Mouse (Mus musculus): ENCODE data around the gene Asb15. TPM values are rescaled to one million over a fixed set of nuclear protein-coding genes. Genes with fewer than 3 reads are reported as not detected.

Asb15 gene
- total RNA-seq, 2 experiments from 2014 or later: 62.3 to 70.5 TPM

GRCm38 (mm10) chr6:24607531-24607930 lies 79.6 kb downstream of the Asb15 start:
- DNase-seq: no peak

GRCm38 (mm10) chr6:24608129-24608528 lies 80.2 kb downstream of the Asb15 start:
- no peak for DNase-seq

- DNase-seq: no peak
Measured at GRCm38 (mm10) chr6:24608682-24609081, 80.7 kb downstream of the Asb15 start.

GRCm38 (mm10) chr6:24609531-24609930 lies 81.6 kb downstream of the Asb15 start:
- DNase-seq: no peak

- DNase-seq: no peak
Measured at GRCm38 (mm10) chr6:24610358-24610757, 82.4 kb downstream of the Asb15 start.

- DNase-seq: peak; percentile 78
Measured at GRCm38 (mm10) chr6:24612074-24612755, 84.3 kb downstream of the Asb15 start.

GRCm38 (mm10) chr6:24613346-24613745 lies 85.4 kb downstream of the Asb15 start:
- no peak for DNase-seq

- DNase-seq: no peak
Measured at GRCm38 (mm10) chr6:24613918-24614317, 86.0 kb downstream of the Asb15 start.

- no peak for DNase-seq
Measured at GRCm38 (mm10) chr6:24616746-24617145, 88.8 kb downstream of the Asb15 start.

GRCm38 (mm10) chr6:24619285-24620045 lies 91.5 kb downstream of the Asb15 start:
- DNase-seq: no peak

GRCm38 (mm10) chr6:24620936-24621335 lies 93.0 kb downstream of the Asb15 start:
- no peak for DNase-seq

GRCm38 (mm10) chr6:24622098-24622497 lies 94.2 kb downstream of the Asb15 start:
- DNase-seq: no peak

Other genes with a start within 250 kb of the Asb15 start
- under 1 TPM; 0.67 to 0.77 TPM for gene Iqub, start 13.1 kb upstream of the Asb15 start, total RNA-seq (2021)
- 1,000 to 10,000 TPM; 1,622 to 1,793 TPM for gene Ndufa5, start 131 bp upstream of the Asb15 start, total RNA-seq (2021)
- 100 to 1,000 TPM; 861 to 872 TPM for gene Lmod2, start 69.6 kb downstream of the Asb15 start, total RNA-seq (2021)
- gene Wasl, start 136.9 kb downstream of the Asb15 start, total RNA-seq (2021): 10 to 100 TPM; 26.5 to 26.9 TPM
- gene Hyal6, start 205.1 kb downstream of the Asb15 start, total RNA-seq (2021): not detected
- gene Hyal4, start 220.2 kb downstream of the Asb15 start, total RNA-seq (2021): not detected

All from heart, adult 18-20 months (tissue).